Mouse (Mus musculus) MEL (cell line): ENCODE measurements at regions not wholly inside any gene's neighbourhood (a gene's known extent, or its start where the extent isn't known, plus 50 kb on each side); places are given as distances from the start of the nearest gene placed in this dataset.

Experiments used
- CTCF ChIP-seq, 3 experiments: IDR thresholded peaks in 2 of 3; conservative IDR thresholded peaks in 1 of 3; 2 replicates each; pipeline ENCODE4 v1.5.1; 2011 to 2012; ENCODE audit warnings: low read length in 3 of 3, low read depth in 2 of 3, mild to moderate bottlenecking in 2 of 3, improper control_type of control experiment in 1 of 3, inconsistent platforms in 1 of 3, mixed read lengths in 1 of 3, moderate library complexity in 1 of 3; ENCODE audit not compliant: control insufficient read depth in 1 of 3, insufficient read depth in 1 of 3, poor library complexity in 1 of 3, severe bottlenecking in 1 of 3
- EP300 ChIP-seq, 2 experiments: IDR thresholded peaks; 2 replicates each; pipeline ENCODE4 v1.6.1; 2011; ENCODE audit warnings: improper control_type of control experiment in 2 of 2, low read length in 2 of 2, low read depth in 1 of 2, mild to moderate bottlenecking in 1 of 2
- ETS1 ChIP-seq: IDR thresholded peaks from 2 replicates; pipeline ENCODE4 v1.6.1; 2012; ENCODE audit warnings: low read depth, mild to moderate bottlenecking, inconsistent platforms, low read length, improper control_type of control experiment, moderate library complexity
- JUND ChIP-seq: IDR thresholded peaks from 2 replicates; pipeline ENCODE4 v1.6.1; 2011; ENCODE audit warnings: low read depth, mild to moderate bottlenecking, improper control_type of control experiment, low read length
- POLR2A ChIP-seq, 2 experiments: IDR thresholded peaks; 2 replicates each; pipeline ENCODE4 v1.6.1; 2011 to 2012; ENCODE audit warnings: low read length in 2 of 2, mild to moderate bottlenecking in 2 of 2, control low read depth in 1 of 2, improper control_type of control experiment in 1 of 2, low read depth in 1 of 2, moderate library complexity in 1 of 2; ENCODE audit not compliant: control insufficient read depth in 1 of 2, insufficient read depth in 1 of 2, poor library complexity in 1 of 2
- POLR2AphosphoS2 ChIP-seq: IDR thresholded peaks from 2 replicates; pipeline ENCODE4 v1.6.1; 2011; ENCODE audit warnings: low read length, improper control_type of control experiment

DNA sequence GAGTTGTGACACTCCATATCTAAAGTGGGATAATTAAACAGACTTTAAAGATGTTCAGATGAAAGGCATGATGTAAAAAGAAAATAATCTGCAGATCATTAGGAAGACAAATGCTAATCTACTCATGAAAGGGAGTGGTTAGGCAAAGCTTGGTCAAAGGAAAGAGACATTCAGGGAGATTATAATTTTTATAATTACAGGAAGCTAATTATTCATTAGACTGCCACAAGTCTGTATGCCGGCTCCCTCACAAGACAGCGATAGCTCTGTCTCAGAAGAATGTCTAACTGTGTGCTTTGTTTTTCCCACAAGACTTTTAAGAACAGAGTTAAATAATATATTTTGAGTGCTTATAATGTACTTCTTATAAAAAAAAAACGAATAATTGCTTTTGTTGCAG is 541.5 kb downstream of the Adgrl2 start:
- TF ChIP-seq POLR2A (IDR thresholded peaks at IDR 0.05; ENCODE audit: control insufficient read depth in 1 of 2, insufficient read depth in 1 of 2, low read depth in 1 of 2, low read length in 2 of 2, poor library complexity in 1 of 2): no peak
- TF ChIP-seq ETS1: no peak
- no peak for TF ChIP-seq POLR2AphosphoS2
- TF ChIP-seq JUND: no peak
- TF ChIP-seq CTCF (IDR thresholded peaks at IDR 0.05 in 2 of 3, conservative IDR thresholded peaks at IDR 0.05 in 1 of 3; ENCODE audit: control insufficient read depth in 1 of 3, insufficient read depth in 1 of 3, low read depth in 2 of 3, low read length in 3 of 3, poor library complexity in 1 of 3, severe bottlenecking in 1 of 3): no peak
- TF ChIP-seq EP300 (IDR thresholded peaks at IDR 0.05; ENCODE audit: low read depth in 1 of 2, low read length in 2 of 2): no peak
